Mouse (Mus musculus): Measurements from ENCODE around the gene Sulf2.

DNA sequence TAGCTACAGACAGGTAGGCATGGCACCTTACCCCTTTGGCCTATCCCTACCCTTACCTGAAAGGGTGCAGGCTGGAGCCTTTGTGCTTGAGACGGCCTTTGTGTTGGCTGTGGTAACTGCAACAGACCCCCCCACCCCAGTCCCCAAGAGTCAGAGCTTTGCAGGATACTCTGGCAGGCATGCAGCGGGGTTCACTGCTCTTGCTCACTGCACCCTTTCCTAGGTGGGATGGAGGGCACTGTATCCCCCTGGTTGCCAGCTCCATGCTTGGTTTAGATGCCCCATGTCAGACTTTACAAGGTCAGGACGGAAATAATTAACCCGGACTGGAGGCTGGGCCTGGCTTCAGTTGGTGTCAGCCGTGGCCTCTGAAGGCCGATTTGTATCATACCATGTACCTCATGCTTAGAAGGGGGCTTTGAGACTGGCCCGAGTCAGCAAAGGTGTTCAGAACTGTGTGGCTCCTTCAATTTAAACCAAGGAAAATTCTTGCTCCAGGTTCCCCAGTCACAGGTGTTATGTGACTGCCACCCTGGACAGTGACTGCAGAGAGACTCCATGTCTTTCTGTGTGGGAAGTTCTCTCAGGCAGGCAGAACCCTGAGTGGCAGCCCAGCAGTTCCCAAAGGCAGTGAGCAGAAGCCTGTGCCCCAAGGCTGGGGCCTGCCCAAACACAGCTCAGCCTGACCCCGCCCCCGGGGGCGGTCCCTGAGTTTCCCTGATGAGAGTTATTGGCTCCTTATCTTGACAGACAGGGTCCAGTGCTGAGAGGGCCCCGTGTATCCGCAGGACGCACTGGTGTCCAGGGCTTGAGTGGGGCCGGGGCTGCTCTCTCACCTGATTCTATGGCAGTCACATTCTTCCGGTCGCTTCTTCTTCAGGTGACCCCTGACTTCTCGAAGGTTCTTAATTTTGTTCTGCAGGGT is 75.2 kb downstream of the Sulf2 start:
- TF ChIP-seq POLR2A (IDR thresholded peaks at IDR 0.05; ENCODE audit: control insufficient read depth in 1 of 2, insufficient read depth in 1 of 2, low read depth in 1 of 2, low read length in 2 of 2, poor library complexity in 1 of 2) (no peak), ZKSCAN1 (IDR thresholded peaks at IDR 0.05; ENCODE audit: low read depth, low read length) (no peak), MYB (IDR thresholded peaks at IDR 0.05; ENCODE audit: low read depth, low read length) (no peak), E2F4 (IDR thresholded peaks at IDR 0.05; ENCODE audit: borderline replicate concordance, low read depth, low read length) (no peak), TAL1 (IDR thresholded peaks at IDR 0.05; ENCODE audit: low read length) (no peak), CTCF (IDR thresholded peaks at IDR 0.05 in 2 of 3, conservative IDR thresholded peaks at IDR 0.05 in 1 of 3; ENCODE audit: control insufficient read depth in 1 of 3, insufficient read depth in 1 of 3, low read depth in 2 of 3, low read length in 3 of 3, poor library complexity in 1 of 3, severe bottlenecking in 1 of 3) (no peak), ETS1 (IDR thresholded peaks at IDR 0.05; ENCODE audit: low read depth, low read length) (no peak), MAX (IDR thresholded peaks at IDR 0.05; ENCODE audit: low read length) (no peak), GABPA (IDR thresholded peaks at IDR 0.05; ENCODE audit: low read depth, low read length) (no peak), USF2 (IDR thresholded peaks at IDR 0.05; ENCODE audit: borderline replicate concordance in 1 of 2, insufficient read depth in 1 of 2, low read depth in 1 of 2, low read length in 2 of 2) (no peak), USF1 (IDR thresholded peaks at IDR 0.05; ENCODE audit: low read depth, low read length) (no peak)
